Mouse (Mus musculus): ENCODE data around the gene Dpysl4. TPM values are rescaled to one million over a fixed set of nuclear protein-coding genes. Genes with fewer than 3 reads are reported as not detected.

The Dpysl4 gene
- not detected in 2 replicates for polyA plus RNA-seq (2012)

- no peaks in the 10 kb centered on the region for H3K36me3 ChIP-seq (ENCODE audit: control insufficient read depth)
- H3K4me3 ChIP-seq (replicated peaks) = no peak within 1 kb of the TSS
- H3K9me3 ChIP-seq (ENCODE audit: control insufficient read depth, low read length) = no peaks in the 10 kb centered on the region; the same call in 1 of the 2 replicates
- H3K4me1 ChIP-seq (ENCODE audit: control insufficient read depth) = no peaks in the 10 kb centered on the region; the same call in 1 of the 2 replicates
- TF ChIP-seq TAL1 (IDR thresholded peaks at IDR 0.05; ENCODE audit: low read length) (no peak), GATA1 (IDR thresholded peaks at IDR 0.05; ENCODE audit: low read length) (no peak)
- H3K27me3 ChIP-seq (ENCODE audit: control insufficient read depth) = peaks cover 37% of the 10 kb centered on the region
Measured at GRCm38 (mm10) chr7:139085629-139086194, at the start of gene Dpysl4. Dpysl4 (plus strand) TSS chr7:139086001.

GRCm38 (mm10) chr7:139063406-139063805, 22.4 kb upstream of the Dpysl4 start:
- Histone ChIP-seq H3K4me1 (ENCODE audit: control insufficient read depth) (no peaks in the 10 kb centered on the region), H3K27me3 (ENCODE audit: control insufficient read depth) (no peaks in the 10 kb centered on the region), H3K4me3 (replicated peaks) (no peak overlapping the region), H3K9me3 (ENCODE audit: control insufficient read depth, low read length) (no peaks in the 10 kb centered on the region), H3K36me3 (ENCODE audit: control insufficient read depth) (no peaks in the 10 kb centered on the region)
- TF ChIP-seq TAL1 (IDR thresholded peaks at IDR 0.05; ENCODE audit: low read length) = no peak
- no peak for TF ChIP-seq GATA1 (IDR thresholded peaks at IDR 0.05; ENCODE audit: low read length)

- TF ChIP-seq GATA1 (IDR thresholded peaks at IDR 0.05; ENCODE audit: low read length) = no peak
- no peak for TF ChIP-seq TAL1 (IDR thresholded peaks at IDR 0.05; ENCODE audit: low read length)
- H3K27me3 ChIP-seq (ENCODE audit: control insufficient read depth) = no peaks in the 10 kb centered on the region
- H3K4me3 ChIP-seq (replicated peaks) = no peak overlapping the region
Measured at GRCm38 (mm10) chr7:139068182-139068623, 17.6 kb upstream of the Dpysl4 start.

GRCm38 (mm10) chr7:139074189-139074588, 11.6 kb upstream of the Dpysl4 start:
- no peak for TF ChIP-seq GATA1 (IDR thresholded peaks at IDR 0.05; ENCODE audit: low read length)
- no peak for TF ChIP-seq TAL1 (IDR thresholded peaks at IDR 0.05; ENCODE audit: low read length)
- Histone ChIP-seq H3K4me1 (ENCODE audit: control insufficient read depth) (no peaks in the 10 kb centered on the region), H3K9me3 (ENCODE audit: control insufficient read depth, low read length) (no peaks in the 10 kb centered on the region), H3K36me3 (ENCODE audit: control insufficient read depth) (no peaks in the 10 kb centered on the region), H3K4me3 (replicated peaks) (no peak overlapping the region), H3K27me3 (ENCODE audit: control insufficient read depth) (no peaks in the 10 kb centered on the region)

More at GRCm38 (mm10) chr7:139068182-139068623, 17.6 kb upstream of the Dpysl4 start:
- no peaks in the 10 kb centered on the region for H3K4me1 ChIP-seq (ENCODE audit: control insufficient read depth)
- H3K9me3 ChIP-seq (ENCODE audit: control insufficient read depth, low read length) = no peaks in the 10 kb centered on the region
- no peaks in the 10 kb centered on the region for H3K36me3 ChIP-seq (ENCODE audit: control insufficient read depth)

GRCm38 (mm10) chr7:139075054-139075794, 10.6 kb upstream of the Dpysl4 start:
- H3K27me3 ChIP-seq (ENCODE audit: control insufficient read depth) = no peaks in the 10 kb centered on the region
- H3K4me1 ChIP-seq (ENCODE audit: control insufficient read depth) = no peaks in the 10 kb centered on the region
- H3K9me3 ChIP-seq (ENCODE audit: control insufficient read depth, low read length) = no peaks in the 10 kb centered on the region
- H3K36me3 ChIP-seq (ENCODE audit: control insufficient read depth) = no peaks in the 10 kb centered on the region
- H3K4me3 ChIP-seq (replicated peaks) = no peak overlapping the region
- no peak for TF ChIP-seq GATA1 (IDR thresholded peaks at IDR 0.05; ENCODE audit: low read length)
- no peak for TF ChIP-seq TAL1 (IDR thresholded peaks at IDR 0.05; ENCODE audit: low read length)

- Histone ChIP-seq H3K9me3 (ENCODE audit: control insufficient read depth, low read length) (no peaks in the 10 kb centered on the region), H3K4me3 (replicated peaks) (no peak overlapping the region), H3K36me3 (ENCODE audit: control insufficient read depth) (no peaks in the 10 kb centered on the region), H3K4me1 (ENCODE audit: control insufficient read depth) (no peaks in the 10 kb centered on the region), H3K27me3 (ENCODE audit: control insufficient read depth) (no peaks in the 10 kb centered on the region)
- no peak for TF ChIP-seq GATA1 (IDR thresholded peaks at IDR 0.05; ENCODE audit: low read length)
- no peak for TF ChIP-seq TAL1 (IDR thresholded peaks at IDR 0.05; ENCODE audit: low read length)
Measured at GRCm38 (mm10) chr7:139077283-139077682, 8.5 kb upstream of the Dpysl4 start.

GRCm38 (mm10) chr7:139078181-139078580, 7.6 kb upstream of the Dpysl4 start:
- no peak overlapping the region for H3K4me3 ChIP-seq (replicated peaks)
- H3K9me3 ChIP-seq (ENCODE audit: control insufficient read depth, low read length) = no peaks in the 10 kb centered on the region
- H3K27me3 ChIP-seq (ENCODE audit: control insufficient read depth) = no peaks in the 10 kb centered on the region
- no peaks in the 10 kb centered on the region for H3K36me3 ChIP-seq (ENCODE audit: control insufficient read depth)
- TF ChIP-seq GATA1 (IDR thresholded peaks at IDR 0.05; ENCODE audit: low read length) (no peak), TAL1 (IDR thresholded peaks at IDR 0.05; ENCODE audit: low read length) (no peak)
- no peaks in the 10 kb centered on the region for H3K4me1 ChIP-seq (ENCODE audit: control insufficient read depth)

GRCm38 (mm10) chr7:139079141-139079540, 6.7 kb upstream of the Dpysl4 start:
- no peaks in the 10 kb centered on the region for H3K27me3 ChIP-seq (ENCODE audit: control insufficient read depth)
- TF ChIP-seq GATA1 (IDR thresholded peaks at IDR 0.05; ENCODE audit: low read length) (no peak), TAL1 (IDR thresholded peaks at IDR 0.05; ENCODE audit: low read length) (no peak)
- no peaks in the 10 kb centered on the region for H3K36me3 ChIP-seq (ENCODE audit: control insufficient read depth)
- H3K4me1 ChIP-seq (ENCODE audit: control insufficient read depth) = no peaks in the 10 kb centered on the region
- H3K4me3 ChIP-seq (replicated peaks) = no peak overlapping the region
- no peaks in the 10 kb centered on the region for H3K9me3 ChIP-seq (ENCODE audit: control insufficient read depth, low read length)

GRCm38 (mm10) chr7:139080714-139081113, 5.1 kb upstream of the Dpysl4 start:
- H3K27me3 ChIP-seq (ENCODE audit: control insufficient read depth) = peaks cover 12% of the 10 kb centered on the region
- no peak overlapping the region for H3K4me3 ChIP-seq (replicated peaks)
- H3K9me3 ChIP-seq (ENCODE audit: control insufficient read depth, low read length) = no peaks in the 10 kb centered on the region; the same call in 1 of the 2 replicates
- no peaks in the 10 kb centered on the region for H3K4me1 ChIP-seq (ENCODE audit: control insufficient read depth)
- no peaks in the 10 kb centered on the region for H3K36me3 ChIP-seq (ENCODE audit: control insufficient read depth)
- TF ChIP-seq GATA1 (IDR thresholded peaks at IDR 0.05; ENCODE audit: low read length) (no peak), TAL1 (IDR thresholded peaks at IDR 0.05; ENCODE audit: low read length) (no peak)
